Mouse (Mus musculus) neural tube, embryonic 13.5 days (tissue): ENCODE data around the gene Syt11. TPM values are rescaled to one million over a fixed set of nuclear protein-coding genes. Genes with fewer than 3 reads are reported as not detected.
"Not testable (repeated sequence)": the region's sequence is repeated elsewhere in the genome, so short reads cannot be mapped to it uniquely, and the experiment has no call there.

ENCODE experiments used
- ATAC-seq: fragments of 200-750 bp; cut with Nextera tagmentation; 2 replicates; pipeline ENCODE4 v1.8.0; 2017; ENCODE audit warnings: low read depth, mild to moderate bottlenecking, moderate TSS enrichment, moderate library complexity
- H3K27ac ChIP-seq: fragments of 300-500 bp; sonication (generic); replicated peaks from 2 replicates; pipeline ENCODE4 v1.5.1; 2015; ENCODE audit warnings: moderate library complexity, mild to moderate bottlenecking, inconsistent platforms
- H3K27me3 ChIP-seq: fragments of 300-500 bp; sonication (generic); 2 replicates; pipeline ENCODE4 v1.6.1; 2015; ENCODE audit warnings: mild to moderate bottlenecking, inconsistent platforms
- H3K36me3 ChIP-seq: fragments of 300-500 bp; sonication (generic); 2 replicates; pipeline ENCODE4 v1.6.1; 2015; ENCODE audit warnings: mild to moderate bottlenecking, inconsistent platforms
- H3K4me1 ChIP-seq: fragments of 300-500 bp; sonication (generic); replicated peaks from 2 replicates; pipeline ENCODE4 v1.6.1; 2015; ENCODE audit warnings: inconsistent platforms
- H3K4me2 ChIP-seq: fragments of 300-500 bp; sonication (generic); 2 replicates; pipeline ENCODE4 v1.6.1; 2015; ENCODE audit warnings: inconsistent platforms, mild to moderate bottlenecking, moderate library complexity
- H3K4me3 ChIP-seq: fragments of 300-500 bp; sonication (generic); 2 replicates; pipeline ENCODE4 v1.5.1; 2015; ENCODE audit warnings: mild to moderate bottlenecking, inconsistent platforms
- H3K9ac ChIP-seq: fragments of 300-500 bp; sonication (generic); 2 replicates; pipeline ENCODE4 v1.6.1; 2015; ENCODE audit warnings: moderate library complexity, mild to moderate bottlenecking, inconsistent platforms
- H3K9me3 ChIP-seq: fragments of 300-500 bp; sonication (generic); 2 replicates; pipeline ENCODE4 v1.6.1; 2016; ENCODE audit warnings: inconsistent platforms
- WGBS: fragments of 180-500 bp; shearing (Covaris S2); methylation state at CpG from one replicate; pipeline ENCODE4 v1.1.7; 2015; 5-methylcytosine and 5-hydroxymethylcytosine counted together
- polyA plus RNA-seq: library from polyadenylated mRNA; unstranded; fragments of >200 nt; fragmentation: Nextera tagmentation; extraction: Ambion mirVana; gene quantifications from 2 replicates; pipeline ENCODE4 v1.2.1, GENCODE M21; 2015

Syt11 gene
- polyA plus RNA-seq = 234 and 259 TPM in 2 replicates

- peak within 1 kb of the TSS; percentile 82 for H3K27ac ChIP-seq
- 5% methylated on average over 38 of the region's 51 CpGs for WGBS
- H3K9ac ChIP-seq = peak within 1 kb of the TSS; percentile 65
Measured at GRCm38 (mm10) chr3:88774939-88775841, at the start of gene Syt11. Syt11 (minus strand) TSS chr3:88775164.

GRCm38 (mm10) chr3:88803910-88804540 lies 29.1 kb upstream of the Syt11 start:
- Histone ChIP-seq H3K27me3 (no peaks in the 10 kb centered on the region), H3K4me2 (no peak overlapping the region), H3K9me3 (no peaks in the 10 kb centered on the region), H3K4me3 (no peak overlapping the region), H3K9ac (no peak overlapping the region), H3K4me1 (no peaks in the 10 kb centered on the region), H3K36me3 (peaks cover 27% of the 10 kb centered on the region), H3K27ac (no peak overlapping the region)
- WGBS = 80% methylated on average over 5 of the region's 5 CpGs
- no peak for ATAC-seq

More at GRCm38 (mm10) chr3:88774939-88775841, at the start of gene Syt11:
- peak; percentile 36 for ATAC-seq
- H3K27me3 ChIP-seq, H3K4me1 ChIP-seq, H3K9me3 ChIP-seq, H3K36me3 ChIP-seq: not testable (repeated sequence)
- Histone ChIP-seq H3K4me2 (peak within 1 kb of the TSS; percentile 51), H3K4me3 (peak within 1 kb of the TSS; percentile 41)

- H3K27me3 ChIP-seq, H3K4me2 ChIP-seq, H3K36me3 ChIP-seq, ATAC-seq, H3K4me1 ChIP-seq, H3K9ac ChIP-seq, H3K27ac ChIP-seq, H3K4me3 ChIP-seq, H3K9me3 ChIP-seq: not testable (repeated sequence)
- 93% methylated on average over 6 of the region's 6 CpGs for WGBS
Measured at GRCm38 (mm10) chr3:88797507-88797906, 22.5 kb upstream of the Syt11 start.

GRCm38 (mm10) chr3:88788033-88788432 lies 13.1 kb upstream of the Syt11 start:
- not testable (repeated sequence) for H3K4me1 ChIP-seq, H3K9ac ChIP-seq, ATAC-seq, H3K9me3 ChIP-seq, H3K36me3 ChIP-seq, H3K27me3 ChIP-seq, H3K4me3 ChIP-seq, H3K4me2 ChIP-seq, H3K27ac ChIP-seq
- 100% methylated on average over 1 of the region's 4 CpGs for WGBS

GRCm38 (mm10) chr3:88786805-88787204 lies 11.8 kb upstream of the Syt11 start:
- H3K4me3 ChIP-seq, H3K9ac ChIP-seq, ATAC-seq, H3K36me3 ChIP-seq, H3K4me2 ChIP-seq, H3K9me3 ChIP-seq, H3K27me3 ChIP-seq, H3K27ac ChIP-seq, H3K4me1 ChIP-seq: not testable (repeated sequence)
- WGBS = no CpG with 5 or more reads among the region's 8 CpGs

- not testable (repeated sequence) for H3K27me3 ChIP-seq, H3K27ac ChIP-seq, H3K36me3 ChIP-seq, H3K4me2 ChIP-seq, ATAC-seq, H3K9ac ChIP-seq, H3K4me3 ChIP-seq, H3K4me1 ChIP-seq, H3K9me3 ChIP-seq
- 100% methylated on average over 1 of the region's 4 CpGs for WGBS
Measured at GRCm38 (mm10) chr3:88786323-88786722, 11.4 kb upstream of the Syt11 start.

- peaks cover 5% of the 10 kb centered on the region; the same call in 1 of the 2 replicates for H3K36me3 ChIP-seq
- no peak for ATAC-seq
- H3K4me2 ChIP-seq = no peak overlapping the region
- no peak overlapping the region for H3K27ac ChIP-seq
- H3K4me1 ChIP-seq = no peaks in the 10 kb centered on the region
- no peaks in the 10 kb centered on the region for H3K9me3 ChIP-seq
- 94% methylated on average over 5 of the region's 5 CpGs for WGBS
- no peak overlapping the region for H3K9ac ChIP-seq
- H3K27me3 ChIP-seq = no peaks in the 10 kb centered on the region
- no peak overlapping the region for H3K4me3 ChIP-seq
Measured at GRCm38 (mm10) chr3:88784889-88785288, 9.9 kb upstream of the Syt11 start.

GRCm38 (mm10) chr3:88773163-88773562 lies 1.8 kb downstream of the Syt11 start:
- not testable (repeated sequence) for H3K9ac ChIP-seq, H3K36me3 ChIP-seq, H3K4me3 ChIP-seq, H3K9me3 ChIP-seq, H3K4me1 ChIP-seq, H3K27me3 ChIP-seq, H3K4me2 ChIP-seq, H3K27ac ChIP-seq, ATAC-seq
- WGBS = 80% methylated on average over 6 of the region's 6 CpGs

GRCm38 (mm10) chr3:88772399-88772798 lies 2.6 kb downstream of the Syt11 start:
- H3K9me3 ChIP-seq, H3K4me1 ChIP-seq, H3K36me3 ChIP-seq, H3K27me3 ChIP-seq: not testable (repeated sequence)
- Histone ChIP-seq H3K4me2 (peak overlapping the region; percentile 52), H3K9ac (peak overlapping the region; percentile 58; the same call in 1 of the 2 replicates), H3K4me3 (peak overlapping the region; percentile 53), H3K27ac (peak overlapping the region; percentile 94; the same call in 1 of the 2 replicates)
- peak; percentile 90 for ATAC-seq
- 1% methylated on average over 18 of the region's 19 CpGs for WGBS

GRCm38 (mm10) chr3:88771941-88772280 lies 3.1 kb downstream of the Syt11 start:
- ATAC-seq, H3K4me1 ChIP-seq, H3K36me3 ChIP-seq, H3K9me3 ChIP-seq, H3K27me3 ChIP-seq: not testable (repeated sequence)
- Histone ChIP-seq H3K9ac (peak overlapping the region; percentile 79), H3K27ac (peak overlapping the region; percentile 94), H3K4me3 (peak overlapping the region; percentile 53), H3K4me2 (peak overlapping the region; percentile 52)
- WGBS = 3% methylated on average over 3 of the region's 6 CpGs

GRCm38 (mm10) chr3:88771189-88771940 lies 3.6 kb downstream of the Syt11 start:
- ATAC-seq = peak; percentile 78
- 0% methylated on average over 16 of the region's 28 CpGs for WGBS

GRCm38 (mm10) chr3:88762401-88762831 lies 12.5 kb downstream of the Syt11 start:
- peaks cover 54% of the 10 kb centered on the region for H3K4me1 ChIP-seq
- no peaks in the 10 kb centered on the region for H3K27me3 ChIP-seq
- H3K9me3 ChIP-seq = no peaks in the 10 kb centered on the region
- WGBS = 41% methylated on average over 6 of the region's 6 CpGs
- H3K4me2 ChIP-seq = no peak overlapping the region
- H3K36me3 ChIP-seq = peaks cover 71% of the 10 kb centered on the region
- no peak overlapping the region for H3K9ac ChIP-seq
- peak overlapping the region; percentile 29 for H3K27ac ChIP-seq
- H3K4me3 ChIP-seq = no peak overlapping the region
- ATAC-seq = no peak

More at GRCm38 (mm10) chr3:88771189-88771940, 3.6 kb downstream of the Syt11 start:
- H3K4me1 ChIP-seq, H3K27me3 ChIP-seq, H3K36me3 ChIP-seq, H3K9me3 ChIP-seq: not testable (repeated sequence)
- Histone ChIP-seq H3K9ac (peak overlapping the region; percentile 79), H3K4me2 (peak overlapping the region; percentile 52), H3K27ac (peak overlapping the region; percentile 94), H3K4me3 (peak overlapping the region; percentile 53)
